Mouse (Mus musculus): ENCODE data around the gene Mmachc.

Mmachc gene

DNA sequence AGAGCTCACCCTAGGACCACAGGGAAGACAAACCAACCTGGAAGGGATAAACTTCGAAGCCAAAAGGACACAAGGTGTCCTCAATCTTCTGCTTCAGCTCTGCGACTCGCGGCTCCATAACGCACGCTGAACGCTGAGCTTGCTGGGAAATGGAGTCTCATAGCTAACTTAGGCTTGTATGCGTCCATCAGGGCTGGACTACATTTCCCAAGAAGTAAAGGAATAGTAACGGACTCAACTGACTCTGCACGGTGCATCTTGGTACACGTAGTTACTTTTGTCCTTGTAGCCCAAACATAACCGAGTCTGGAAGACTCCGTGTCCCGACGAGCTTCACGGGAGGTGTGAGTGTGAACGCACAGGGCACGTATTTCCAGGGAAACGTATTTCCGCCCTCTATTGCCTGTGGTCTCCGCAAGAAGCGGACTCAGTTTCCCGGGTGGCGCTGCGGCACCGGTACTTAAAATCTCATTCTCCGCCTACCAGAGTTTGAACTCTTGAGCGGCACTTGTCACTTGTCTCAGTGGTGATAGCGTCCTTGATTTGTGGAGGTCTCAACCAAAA lies at the start of gene Mmachc, which contains the start of gene Ccdc163:
Gene Mmachc, minus strand, starts transcription at position 206 of the 564 bp plus-strand sequence.
Gene Ccdc163, plus strand, starts transcription at position 309 of the 564 bp plus-strand sequence.
- DNase-seq (ENCODE audit: low read depth, low spot score), result peak; percentile 88

- no peak for DNase-seq (ENCODE audit: low read depth, low spot score)
Observed at GRCm38 (mm10) chr4:116749750-116750149, 41.5 kb upstream of the Mmachc start.

- no peak for DNase-seq (ENCODE audit: low read depth, low spot score)
Observed at GRCm38 (mm10) chr4:116738972-116739751, 31.0 kb upstream of the Mmachc start.

GRCm38 (mm10) chr4:116734996-116735395 lies 26.8 kb upstream of the Mmachc start:
- no peak for DNase-seq (ENCODE audit: low read depth, low spot score)

DNA sequence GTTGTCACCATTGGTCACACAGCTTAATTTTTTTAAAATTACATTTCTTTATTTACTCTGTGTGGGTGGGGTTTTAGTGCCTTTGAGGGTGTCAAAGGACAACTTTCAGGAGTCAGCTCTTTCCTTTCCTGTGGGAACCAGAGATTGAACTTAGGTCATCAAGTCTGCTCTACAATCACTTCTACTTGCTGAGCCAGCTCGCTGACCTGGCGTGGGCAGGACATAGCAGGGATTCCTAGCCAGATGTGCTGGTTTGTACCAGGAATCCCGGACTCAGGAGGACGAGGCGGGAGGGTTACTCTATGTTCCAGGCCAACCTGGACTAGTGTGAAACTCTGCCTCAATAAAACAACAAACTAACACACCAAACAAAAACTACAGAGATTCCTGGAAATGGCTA lies 24.1 kb upstream of the Mmachc start:
- DNase-seq (ENCODE audit: low read depth, low spot score), result no peak

- no peak for DNase-seq (ENCODE audit: low read depth, low spot score)
Observed at GRCm38 (mm10) chr4:116731077-116731476, 22.9 kb upstream of the Mmachc start.

DNA sequence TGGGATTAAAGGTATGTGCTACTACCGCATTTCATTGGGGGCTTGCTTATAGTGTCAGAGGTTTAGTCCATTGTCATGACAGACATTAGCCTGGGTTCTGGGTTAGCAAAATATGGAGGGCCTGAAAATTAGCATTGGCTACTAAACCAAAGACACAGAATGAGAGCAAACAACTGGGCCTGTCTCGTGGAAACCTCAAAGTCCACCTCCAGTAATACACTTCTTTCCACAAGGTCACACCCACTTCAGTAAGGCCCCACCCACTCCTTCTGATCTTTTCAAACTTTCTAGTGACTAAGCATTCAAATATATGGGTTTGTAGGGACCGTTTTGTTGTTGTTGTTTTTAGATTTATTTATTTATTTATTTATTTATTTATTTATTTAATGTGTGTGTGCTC lies 21.3 kb upstream of the Mmachc start:
- no peak for DNase-seq (ENCODE audit: low read depth, low spot score)

- DNase-seq (ENCODE audit: low read depth, low spot score), result no peak
Observed at GRCm38 (mm10) chr4:116727401-116727800, 19.2 kb upstream of the Mmachc start.

DNA sequence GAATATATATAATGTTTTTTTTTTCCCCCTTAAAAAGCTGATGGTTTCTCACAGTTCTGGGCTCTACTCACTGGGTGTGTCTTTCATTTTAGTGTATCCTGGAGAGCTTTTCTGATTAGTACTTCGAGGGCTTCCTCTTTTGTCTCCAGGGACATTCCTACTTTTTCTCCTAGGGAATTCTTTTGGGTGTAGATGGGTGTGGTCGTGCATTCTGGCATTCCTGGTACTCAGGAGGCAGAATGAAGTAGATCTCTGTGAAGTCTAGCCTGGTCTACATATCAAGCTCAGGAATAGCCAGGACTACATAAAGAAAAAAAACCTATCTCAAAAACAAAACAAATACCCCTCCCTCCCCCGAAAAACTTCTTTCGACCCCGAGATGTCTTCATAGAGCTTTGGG lies 17.2 kb upstream of the Mmachc start:
- no peak for DNase-seq (ENCODE audit: low read depth, low spot score)

- no peak for DNase-seq (ENCODE audit: low read depth, low spot score)
Observed at GRCm38 (mm10) chr4:116722230-116722629, 14.0 kb upstream of the Mmachc start.

GRCm38 (mm10) chr4:116721098-116721628 lies 13.0 kb upstream of the Mmachc start:
- no peak for DNase-seq (ENCODE audit: low read depth, low spot score)

- DNase-seq (ENCODE audit: low read depth, low spot score), result peak; percentile 93
Observed at GRCm38 (mm10) chr4:116720343-116721097, 12.3 kb upstream of the Mmachc start, which contains the start of gene Tesk2. Gene Tesk2, plus strand, starts transcription at chr4:116720948.

DNA sequence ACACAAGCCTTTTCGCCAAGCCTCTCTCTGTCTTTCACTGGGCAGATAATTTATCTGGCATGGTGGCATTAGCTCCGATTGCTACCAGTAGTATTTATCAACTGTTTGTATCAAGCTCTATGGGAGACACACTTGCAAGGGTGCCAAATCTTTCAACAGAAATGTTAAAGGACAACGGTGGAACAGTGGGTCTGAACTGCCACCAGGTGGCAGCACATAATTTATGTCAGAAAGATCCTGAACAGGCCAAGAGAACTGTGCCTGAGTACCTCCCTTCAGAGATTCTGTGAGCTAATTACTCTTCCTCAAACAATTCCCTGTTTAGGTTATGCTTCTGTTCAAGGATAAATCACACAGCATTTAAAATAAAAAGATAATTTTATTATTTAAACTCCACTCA lies 11.2 kb upstream of the Mmachc start:
- no peak for DNase-seq (ENCODE audit: low read depth, low spot score)

DNA sequence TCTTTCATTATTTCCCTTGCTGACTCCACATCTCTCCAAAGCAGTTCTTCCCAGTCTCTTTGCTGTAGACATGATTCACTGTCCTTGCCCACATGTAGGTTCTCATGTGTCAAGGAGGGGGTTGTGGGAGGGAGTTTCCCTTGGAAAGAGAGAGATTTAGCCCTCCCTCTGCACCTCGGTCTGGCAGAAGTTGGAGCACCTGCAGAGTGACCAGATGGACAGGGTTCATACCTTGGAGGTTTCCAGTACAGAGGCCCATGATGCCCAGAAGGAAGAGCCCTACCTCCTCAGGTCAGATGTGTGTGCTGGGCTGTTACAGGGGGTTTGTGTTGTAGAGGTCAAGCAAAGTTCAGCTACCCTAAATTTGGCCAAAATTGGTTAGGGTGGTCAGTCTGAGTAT lies 4.3 kb upstream of the Mmachc start:
- no peak for DNase-seq (ENCODE audit: low read depth, low spot score)

GRCm38 (mm10) chr4:116710154-116710553 lies 1.9 kb upstream of the Mmachc start:
- no peak for DNase-seq (ENCODE audit: low read depth, low spot score)

DNA sequence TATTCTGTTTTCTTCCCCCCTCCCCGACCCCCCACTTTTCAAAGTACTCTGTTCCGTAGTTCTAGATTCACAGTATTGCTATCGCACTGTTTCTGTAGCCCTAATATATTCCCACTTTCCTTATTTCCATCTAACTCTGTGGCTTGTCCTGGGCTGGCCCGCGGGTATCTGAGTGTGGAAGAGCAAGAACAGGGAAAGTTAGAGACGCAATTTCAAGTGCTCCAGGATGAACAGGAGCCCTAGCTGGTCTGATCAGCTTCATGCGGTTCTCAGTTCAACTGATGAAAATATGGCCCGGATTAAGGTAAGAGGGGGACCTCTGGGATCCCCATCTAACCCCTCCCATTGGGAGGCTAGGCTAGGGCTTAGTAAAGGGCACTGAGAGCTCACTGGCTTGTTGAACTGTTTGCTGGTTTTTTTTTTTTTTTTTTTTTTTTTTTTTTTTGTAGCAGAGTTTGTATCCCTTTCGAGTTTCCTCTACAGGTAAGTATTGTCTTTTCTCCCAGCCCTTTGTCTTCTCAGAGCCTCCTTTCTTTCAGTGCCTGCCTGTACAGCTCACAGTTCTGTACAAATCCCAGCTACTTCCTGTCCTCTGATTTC lies 685 bp upstream of the Mmachc start:
- no peak for DNase-seq (ENCODE audit: low read depth, low spot score)

GRCm38 (mm10) chr4:116707666-116708065 lies 540 bp downstream of the Mmachc start:
- DNase-seq (ENCODE audit: low read depth, low spot score), result no peak

DNA sequence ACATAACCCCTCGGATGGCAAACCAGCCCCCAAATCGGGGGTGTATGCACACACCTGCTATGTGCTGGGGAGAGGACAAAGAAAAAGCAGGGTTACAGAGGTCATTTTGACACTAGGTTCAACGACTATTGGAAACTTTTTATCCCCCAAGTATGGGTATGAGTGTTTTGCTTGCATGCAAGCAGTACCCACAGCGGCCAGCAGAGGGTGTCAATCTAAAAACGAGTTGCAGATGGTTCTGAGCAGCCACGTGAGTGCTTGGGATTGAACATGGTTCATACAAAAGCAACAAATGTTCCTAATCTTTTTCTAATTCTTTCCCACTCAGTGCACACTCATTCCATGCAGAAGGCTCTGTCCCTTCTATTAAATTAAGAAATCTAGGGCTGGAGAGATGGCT lies 4.4 kb downstream of the Mmachc start:
- peak; percentile 74 for DNase-seq (ENCODE audit: low read depth, low spot score)

- DNase-seq (ENCODE audit: low read depth, low spot score), result no peak
Observed at GRCm38 (mm10) chr4:116700964-116701363, 7.2 kb downstream of the Mmachc start.

GRCm38 (mm10) chr4:116698693-116699342 lies 9.4 kb downstream of the Mmachc start:
- no peak for DNase-seq (ENCODE audit: low read depth, low spot score)

DNA sequence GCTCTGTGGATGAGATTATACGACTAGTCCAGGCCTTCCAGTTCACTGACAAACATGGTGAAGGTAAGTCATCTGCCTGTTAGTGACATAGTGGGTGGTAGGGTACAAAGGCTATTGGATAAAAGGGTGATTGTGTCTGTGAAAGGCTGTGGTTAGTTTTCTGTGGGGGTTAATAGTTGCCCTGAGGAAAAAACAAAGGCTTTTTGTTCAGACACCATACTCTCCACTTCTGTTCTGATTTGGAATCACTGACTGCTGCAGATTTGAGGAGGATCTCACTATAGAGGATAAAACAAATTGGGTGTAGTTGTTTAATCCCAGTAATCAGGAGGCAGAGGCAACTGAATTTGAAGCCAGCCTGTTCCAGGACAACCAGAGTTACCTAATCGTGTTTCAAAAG lies 14.4 kb downstream of the Mmachc start:
- no peak for DNase-seq (ENCODE audit: low read depth, low spot score)
